In the genomic region with DNA sequence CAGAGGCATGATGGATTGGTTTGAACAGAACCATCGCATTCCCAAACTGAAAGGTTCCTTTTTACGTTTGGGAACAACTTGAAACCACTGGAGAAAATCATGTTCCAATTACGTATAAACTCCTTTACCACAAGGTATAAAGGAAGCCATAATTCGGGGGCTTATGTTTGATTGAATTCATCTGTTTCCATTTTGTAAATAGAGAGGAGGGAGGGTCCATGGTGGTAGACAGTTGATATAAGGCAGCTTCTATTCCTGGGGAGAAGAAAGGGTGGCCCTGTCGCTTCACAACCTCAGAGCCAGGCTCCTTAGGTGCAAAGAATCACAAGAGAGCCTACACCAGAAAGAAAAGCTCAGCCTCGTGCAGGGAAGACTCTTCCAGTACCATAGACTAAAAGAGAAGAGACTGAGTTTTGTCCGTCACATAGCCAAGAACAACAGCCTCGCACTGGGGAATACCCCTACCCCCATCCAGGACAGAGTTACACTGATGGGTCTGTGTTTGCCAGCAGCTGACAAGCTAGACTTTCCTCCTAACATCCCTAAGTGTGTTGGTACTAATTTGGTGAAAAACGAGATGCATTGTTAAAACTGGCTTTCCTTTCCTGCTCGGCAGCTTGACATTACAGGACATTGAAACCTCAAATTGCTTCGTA, we compare ENCODE assay signal across 26 mouse cellular contexts.
DNase-seq lines count a peak whose midpoint lies in the region; ATAC-seq lines count a peak whose summit lies in the region.
"Had no signal": no experiment of that assay in that cellular context is flagged by ENCODE, and none has a peak within 500 bp of the region (broad histone marks: within the 10 kb centered on the region; RNA-seq: fewer than 3 reads in every experiment).

No protein-coding gene starts in this region.

- H3K4me2 ChIP-seq in embryonic facial prominence, embryonic 12.5 days (replicated peaks): no peak overlapping the region
- H3K4me2 ChIP-seq in limb, embryonic 15.5 days: no peak overlapping the region
- no peak overlapping the region for H3K4me2 ChIP-seq in forebrain, embryonic 15.5 days (replicated peaks)
- H3K4me2 ChIP-seq: forebrain, embryonic 13.5 days; heart, embryonic 15.5 days; liver, embryonic 13.5 days; midbrain, embryonic 13.5 days; neural tube, embryonic 13.5 days had no signal

- no peaks in the 10 kb centered on the region for H3K27me3 ChIP-seq in embryonic facial prominence, embryonic 12.5 days
- H3K27me3 ChIP-seq in limb, embryonic 10.5 days (ENCODE audit: low read depth, poor library complexity, severe bottlenecking): peaks cover 10% of the 10 kb centered on the region; the same call in 1 of the 2 replicates
- H3K27me3 ChIP-seq in limb, embryonic 15.5 days: no peaks in the 10 kb centered on the region
- no peaks in the 10 kb centered on the region for H3K27me3 ChIP-seq in forebrain, embryonic 15.5 days
- H3K27me3 ChIP-seq: CH12.LX; forebrain, embryonic 13.5 days; heart, embryonic 15.5 days; liver, embryonic 13.5 days; neural tube, embryonic 13.5 days had no signal

- no peak overlapping the region for H3K9ac ChIP-seq in embryonic facial prominence, embryonic 12.5 days
- H3K9ac ChIP-seq in limb, embryonic 15.5 days: no peak overlapping the region
- no peak overlapping the region for H3K9ac ChIP-seq in forebrain, embryonic 15.5 days (replicated peaks)
- H3K9ac ChIP-seq: forebrain, embryonic 13.5 days; heart, embryonic 15.5 days; liver, embryonic 13.5 days; midbrain, embryonic 13.5 days; neural tube, embryonic 13.5 days had no signal

- 18% methylated on average over 11 of the region's 11 CpGs for WGBS in embryonic facial prominence, embryonic 12.5 days
- 48% methylated on average over 11 of the region's 11 CpGs for WGBS in limb, embryonic 10.5 days
- 26% methylated on average over 11 of the region's 11 CpGs for WGBS in limb, embryonic 15.5 days
- WGBS in forebrain, embryonic 15.5 days: 70% methylated on average over 11 of the region's 11 CpGs

- peak overlapping the region; percentile 30 for H3K27ac ChIP-seq in embryonic facial prominence, embryonic 12.5 days
- H3K27ac ChIP-seq in limb, embryonic 10.5 days: peak overlapping the region; percentile 61
- H3K27ac ChIP-seq in limb, embryonic 15.5 days: 0 out of 2 replicates have a peak overlapping the region, but pooled peaks have one; percentile 9
- no peak overlapping the region for H3K27ac ChIP-seq in forebrain, embryonic 15.5 days (replicated peaks)
- H3K27ac ChIP-seq: forebrain, embryonic 13.5 days; heart, embryonic 10.5 days; heart, embryonic 15.5 days; hindbrain, postnatal 0 days; liver, embryonic 13.5 days; macrophage; midbrain, embryonic 13.5 days; neural tube, embryonic 13.5 days had no signal

- peak; percentile 62 for ATAC-seq in embryonic facial prominence, embryonic 12.5 days (ENCODE audit: insufficient number of reproducible peaks, insufficient read depth, low FRiP score, low TSS enrichment)
- no peak for ATAC-seq in limb, embryonic 15.5 days (ENCODE audit: insufficient number of reproducible peaks, low FRiP score, low TSS enrichment, low read depth)
- no peak for ATAC-seq in forebrain, embryonic 15.5 days (replicated peaks)
- ATAC-seq: activated CD4-positive, CD25-positive, alpha-beta regulatory T cell, adult 4 months; forebrain, embryonic 13.5 days; hindbrain, postnatal 0 days; lung, postnatal 0 days; midbrain, embryonic 13.5 days had no signal

- DNase-seq in embryo, embryonic 10.5 days (ENCODE audit: low spot score): peak; percentile 18
- DNase-seq in embryo, embryonic 10 days (ENCODE audit: low spot score): no peak
- no peak for DNase-seq in limb, embryonic 10.5 days (ENCODE audit: low spot score)
- DNase-seq in adrenal gland, postnatal 4 days (ENCODE audit: low spot score in 2 of 2): no peak
- DNase-seq: adrenal gland, adult 2 months; cerebellum, adult 9-11 months; gastrocnemius, postnatal 14 days; heart, adult 11 months; kidney, adult 2 months; kidney, postnatal 36 days; liver, embryonic 13.5 days; lung, adult 18-20 months; right cerebral cortex, postnatal 4 days had no signal

- H3K4me3 ChIP-seq in embryonic facial prominence, embryonic 12.5 days: no peak overlapping the region
- H3K4me3 ChIP-seq in limb, embryonic 10.5 days: no peak overlapping the region
- H3K4me3 ChIP-seq in limb, embryonic 15.5 days: no peak overlapping the region
- H3K4me3 ChIP-seq in forebrain, embryonic 15.5 days: no peak overlapping the region
- H3K4me3 ChIP-seq: forebrain, embryonic 13.5 days; heart, embryonic 10.5 days; heart, embryonic 15.5 days; liver, embryonic 13.5 days; midbrain, embryonic 13.5 days; neural tube, embryonic 13.5 days had no signal

- H3K9me3 ChIP-seq in embryonic facial prominence, embryonic 12.5 days: no peaks in the 10 kb centered on the region
- H3K9me3 ChIP-seq in limb, embryonic 10.5 days (replicated peaks): no peaks in the 10 kb centered on the region
- H3K9me3 ChIP-seq in limb, embryonic 15.5 days: no peaks in the 10 kb centered on the region
- H3K9me3 ChIP-seq in forebrain, embryonic 15.5 days: no peaks in the 10 kb centered on the region
- H3K9me3 ChIP-seq: forebrain, embryonic 13.5 days; heart, embryonic 10.5 days; heart, embryonic 15.5 days; liver, embryonic 13.5 days; midbrain, embryonic 13.5 days; neural tube, embryonic 13.5 days had no signal

- peaks cover 16% of the 10 kb centered on the region for H3K4me1 ChIP-seq in embryonic facial prominence, embryonic 12.5 days
- H3K4me1 ChIP-seq in limb, embryonic 10.5 days: peaks cover 16% of the 10 kb centered on the region
- peaks cover 13% of the 10 kb centered on the region; the same call in 1 of the 2 replicates for H3K4me1 ChIP-seq in limb, embryonic 15.5 days
- H3K4me1 ChIP-seq in forebrain, embryonic 15.5 days: peaks cover 6% of the 10 kb centered on the region
- H3K4me1 ChIP-seq: heart, embryonic 15.5 days; liver, embryonic 13.5 days; midbrain, embryonic 13.5 days had no signal

- no peaks in the 10 kb centered on the region for H3K36me3 ChIP-seq in embryonic facial prominence, embryonic 12.5 days
- no peaks in the 10 kb centered on the region for H3K36me3 ChIP-seq in limb, embryonic 10.5 days
- no peaks in the 10 kb centered on the region for H3K36me3 ChIP-seq in limb, embryonic 15.5 days
- H3K36me3 ChIP-seq in forebrain, embryonic 15.5 days: no peaks in the 10 kb centered on the region
- H3K36me3 ChIP-seq: heart, embryonic 10.5 days; heart, embryonic 15.5 days; liver, embryonic 13.5 days; midbrain, embryonic 13.5 days; neural tube, embryonic 13.5 days had no signal
